ENCODE assay signal across 12 mouse cellular contexts in genomic region chr11:54626905-54627304, GRCm38 (mm10).
"Had no signal": no experiment of that assay in that cellular context is flagged by ENCODE, and none has a peak within 500 bp of the region (broad histone marks: within the 10 kb centered on the region; RNA-seq: fewer than 3 reads in every experiment).

No protein-coding gene starts in this region.

- DNase-seq: kidney, postnatal 25 days; liver, embryonic 13.5 days; liver, postnatal 0 days; retina, postnatal 1 day; right cerebral cortex, postnatal 4 days; spleen, adult 18-20 months; thymus, postnatal 4 days had no signal

- H3K4me2 ChIP-seq: liver, embryonic 13.5 days; midbrain, embryonic 15.5 days; neural tube, embryonic 13.5 days; stomach, embryonic 15.5 days had no signal

- H3K27ac ChIP-seq: limb, embryonic 10.5 days; liver, embryonic 13.5 days; midbrain, embryonic 15.5 days; neural tube, embryonic 13.5 days; stomach, embryonic 15.5 days had no signal

- H3K36me3 ChIP-seq: stomach, embryonic 15.5 days had no signal

- ATAC-seq: liver, postnatal 0 days; midbrain, embryonic 15.5 days had no signal

- H3K9me3 ChIP-seq: limb, embryonic 10.5 days; liver, embryonic 13.5 days; midbrain, embryonic 15.5 days; neural tube, embryonic 13.5 days; stomach, embryonic 15.5 days had no signal

- H3K9ac ChIP-seq: liver, embryonic 13.5 days; liver, postnatal 0 days; midbrain, embryonic 15.5 days; neural tube, embryonic 13.5 days; stomach, embryonic 15.5 days had no signal

- H3K4me1 ChIP-seq: limb, embryonic 10.5 days; liver, embryonic 13.5 days; midbrain, embryonic 15.5 days; neural tube, embryonic 13.5 days; stomach, embryonic 15.5 days had no signal

- H3K27me3 ChIP-seq: liver, embryonic 13.5 days; midbrain, embryonic 15.5 days; neural tube, embryonic 13.5 days; stomach, embryonic 15.5 days had no signal

- H3K4me3 ChIP-seq: left cerebral cortex, adult 2 months; limb, embryonic 10.5 days; liver, embryonic 13.5 days; midbrain, embryonic 15.5 days; neural tube, embryonic 13.5 days; stomach, embryonic 15.5 days had no signal
